Mouse (Mus musculus): ENCODE measurements around the gene Kiz. TPM values are rescaled to one million over a fixed set of nuclear protein-coding genes. Genes with fewer than 3 reads are reported as not detected.

Gene Kiz
- polyA plus RNA-seq (2012; rRNA removed), result 2.3 and 2.8 TPM in 2 replicates

GRCm38 (mm10) chr2:146855599-146856039 lies at the start of gene Kiz:
Gene Kiz (plus strand): TSS chr2:146855864.

GRCm38 (mm10) chr2:147012623-147013184 lies 157.0 kb downstream of the Kiz start, which contains the start of gene Xrn2:
Gene Xrn2 (plus strand): TSS chr2:147012996.

Other genes with a start within 250 kb of the Kiz start
- 14.6 and 18.2 TPM in 2 replicates for gene Xrn2, start 157.1 kb downstream of the Kiz start, polyA plus RNA-seq (2012; rRNA removed)
- not detected in 2 replicates for gene Nkx2-4, start 229.6 kb downstream of the Kiz start, polyA plus RNA-seq (2012; rRNA removed)